Mouse (Mus musculus) CD4-positive, CD25-positive, alpha-beta regulatory T cell, adult 9 weeks (primary cell): ENCODE results near the gene Senp7. TPM values are rescaled to one million over a fixed set of nuclear protein-coding genes. Genes with fewer than 3 reads are reported as not detected.

Experiments
- polyA plus RNA-seq: library from polyadenylated mRNA; unstranded; fragments of 100-300 nt; shearing (Covaris generic); gene quantifications from one replicate; pipeline ENCODE4 v1.2.1, GENCODE M21; 2017

Gene Senp7
- polyA plus RNA-seq, result 71.7 TPM

GRCm38 (mm10) chr16:56048038-56048437, at the start of gene Senp7:
Gene Senp7 (plus strand): TSS chr16:56048338.

GRCm38 (mm10) chr16:56029661-56030082, 18.5 kb upstream of the Senp7 start, which contains the start of gene Pcnp:
Gene Pcnp (minus strand): TSS chr16:56029739.

GRCm38 (mm10) chr16:56037138-56038010, 10.8 kb upstream of the Senp7 start, which contains the start of gene Trmt10c:
Gene Trmt10c (minus strand): TSS chr16:56037819.

GRCm38 (mm10) chr16:56204051-56204450, 155.9 kb downstream of the Senp7 start, which contains the start of gene Impg2:
Gene Impg2 (plus strand): TSS chr16:56204313.

Other genes with a start within 250 kb of the Senp7 start
- gene Nfkbiz, start 209.4 kb upstream of the Senp7 start, polyA plus RNA-seq, result 27.1 TPM
- gene Nxpe3, start 153.1 kb upstream of the Senp7 start, polyA plus RNA-seq, result 41.1 TPM
- gene Cep97, start 113.5 kb upstream of the Senp7 start, polyA plus RNA-seq, result 45.2 TPM
- 969 TPM for gene Rpl24, start 82.1 kb upstream of the Senp7 start, polyA plus RNA-seq
- gene Zbtb11, start 74.5 kb upstream of the Senp7 start, polyA plus RNA-seq, result 17.8 TPM
- gene Pcnp, start 18.6 kb upstream of the Senp7 start, polyA plus RNA-seq, result 111 TPM
- 43.0 TPM for gene Trmt10c, start 10.5 kb upstream of the Senp7 start, polyA plus RNA-seq
- gene Impg2, start 156.0 kb downstream of the Senp7 start, polyA plus RNA-seq, result 0.38 TPM